Mouse (Mus musculus): ENCODE results near the gene Gabarapl1. TPM values are rescaled to one million over a fixed set of nuclear protein-coding genes. Genes with fewer than 3 reads are reported as not detected.
A peak's percentile ranks its signal among the peaks of the same experiment; 100 is the strongest.

Gene Gabarapl1
- total RNA-seq, 1 experiment from 2014 or later = 147 TPM

- ATAC-seq (replicated peaks in 1 of 2; ENCODE audit: insufficient read depth in 1 of 2, low FRiP score in 2 of 2, low TSS enrichment in 1 of 2, low read depth in 1 of 2, poor library complexity in 2 of 2, severe bottlenecking in 2 of 2) = no peak
Measured at GRCm38 (mm10) chr6:129577605-129578004, 44.6 kb downstream of the Gabarapl1 start, which contains the start of gene Klre1. Gene Klre1, plus strand, starts transcription at chr6:129577905.

GRCm38 (mm10) chr6:129581274-129581673, 48.3 kb downstream of the Gabarapl1 start:
- ATAC-seq (replicated peaks in 1 of 2; ENCODE audit: insufficient read depth in 1 of 2, low FRiP score in 2 of 2, low TSS enrichment in 1 of 2, low read depth in 1 of 2, poor library complexity in 2 of 2, severe bottlenecking in 2 of 2) = peak; percentile 63 to 78; a peak in 3 of 4 replicates

GRCm38 (mm10) chr6:129581896-129582295, 48.9 kb downstream of the Gabarapl1 start:
- peak; percentile 71 to 84 for ATAC-seq (replicated peaks in 1 of 2; ENCODE audit: insufficient read depth in 1 of 2, low FRiP score in 2 of 2, low TSS enrichment in 1 of 2, low read depth in 1 of 2, poor library complexity in 2 of 2, severe bottlenecking in 2 of 2)

- ATAC-seq (replicated peaks in 1 of 2; ENCODE audit: insufficient read depth in 1 of 2, low FRiP score in 2 of 2, low TSS enrichment in 1 of 2, low read depth in 1 of 2, poor library complexity in 2 of 2, severe bottlenecking in 2 of 2) = no peak
Measured at GRCm38 (mm10) chr6:129583014-129583413, 50.1 kb downstream of the Gabarapl1 start.

GRCm38 (mm10) chr6:129591508-129591907, 58.5 kb downstream of the Gabarapl1 start, which contains the start of gene Klrd1:
Gene Klrd1, plus strand, starts transcription at chr6:129591782.
- peak; percentile 94 to 99 for ATAC-seq (replicated peaks in 1 of 2; ENCODE audit: insufficient read depth in 1 of 2, low FRiP score in 2 of 2, low TSS enrichment in 1 of 2, low read depth in 1 of 2, poor library complexity in 2 of 2, severe bottlenecking in 2 of 2)

Other genes starting within 250 kb of the Gabarapl1 start
- not detected in 2 replicates for gene 4922502D21Rik, start 201.4 kb upstream of the Gabarapl1 start, total RNA-seq (2017)
- 85.2 and 94.1 TPM in 2 replicates for gene Clec12a, start 190.5 kb upstream of the Gabarapl1 start, total RNA-seq (2017)
- 0.25 TPM in 1 of 2 replicates, not detected in the other for gene Clec12b, start 147.3 kb upstream of the Gabarapl1 start, total RNA-seq (2017)
- gene Clec1b, start 135.9 kb upstream of the Gabarapl1 start, total RNA-seq (2017) = 1.6 and 6.3 TPM in 2 replicates
- gene Clec9a, start 124.3 kb upstream of the Gabarapl1 start, total RNA-seq (2017) = 0.50 and 1.0 TPM in 2 replicates
- 9.8 and 12.4 TPM in 2 replicates for gene Clec1a, start 81.2 kb upstream of the Gabarapl1 start, total RNA-seq (2017)
- gene Olr1, start 26.0 kb upstream of the Gabarapl1 start, total RNA-seq (2017) = 0.55 and 6.5 TPM in 2 replicates
- gene Tmem52b, start 20.6 kb upstream of the Gabarapl1 start, total RNA-seq (2017) = not detected in 2 replicates
- 0.31 TPM in 1 of 2 replicates, not detected in the other for gene Klre1, start 44.7 kb downstream of the Gabarapl1 start, total RNA-seq (2017)
- 2.4 and 9.5 TPM in 2 replicates for gene Klrd1, start 58.6 kb downstream of the Gabarapl1 start, total RNA-seq (2017)
- gene Klrk1, start 90.7 kb downstream of the Gabarapl1 start, total RNA-seq (2017) = 5.2 and 7.7 TPM in 2 replicates
- gene Klrc3, start 110.2 kb downstream of the Gabarapl1 start, total RNA-seq (2017) = not detected in 2 replicates
- 0.40 and 1.2 TPM in 2 replicates for gene Klrc2, start 127.5 kb downstream of the Gabarapl1 start, total RNA-seq (2017)
- gene Klrc1, start 145.8 kb downstream of the Gabarapl1 start, total RNA-seq (2017) = 1.0 and 3.1 TPM in 2 replicates
- gene Klri1, start 184.0 kb downstream of the Gabarapl1 start, total RNA-seq (2017) = not detected in 2 replicates
- 0.15 and 0.38 TPM in 2 replicates for gene Klri2, start 207.3 kb downstream of the Gabarapl1 start, total RNA-seq (2017)

Data from hematopoietic stem cell, adult 5-6 weeks (primary cell).